18 mouse cellular contexts compared by ENCODE assay signal in genomic region chr9:118370581-118370980, GRCm38 (mm10).
DNase-seq lines count a peak whose midpoint lies in the region; ATAC-seq and TF ChIP-seq lines count a peak whose summit lies in the region.
"Had no signal": no experiment of that assay in that cellular context is flagged by ENCODE, and none has a peak within 500 bp of the region (broad histone marks: within the 10 kb centered on the region; RNA-seq: fewer than 3 reads in every experiment).

No protein-coding gene starts in this region.

- H3K4me2 ChIP-seq in heart, embryonic 12.5 days: no peak overlapping the region
- H3K4me2 ChIP-seq: embryonic facial prominence, embryonic 13.5 days; forebrain, embryonic 15.5 days; heart, embryonic 13.5 days; midbrain, embryonic 15.5 days; neural tube, embryonic 15.5 days had no signal

- no peaks in the 10 kb centered on the region for H3K36me3 ChIP-seq in heart, embryonic 12.5 days
- H3K36me3 ChIP-seq: embryonic facial prominence, embryonic 13.5 days; forebrain, embryonic 15.5 days; heart, embryonic 13.5 days; midbrain, embryonic 15.5 days; neural tube, embryonic 15.5 days had no signal

- intact Hi-C loops in heart, postnatal 14 days (cut with DNase I): no loop called here

- DNase-seq in adrenal gland, postnatal 10 days: peak; percentile 44
- DNase-seq in adrenal gland, adult (ENCODE audit: inconsistent age in 2 of 2, low spot score in 1 of 2): no peak
- peak; percentile 30 to 55 for DNase-seq in heart, adult 18-20 months
- DNase-seq in kidney, postnatal 4 days: peak; percentile 38 to 41
- DNase-seq in kidney, adult 8-10 months: no peak
- DNase-seq in heart, postnatal 14 days: peak; percentile 29 to 33
- DNase-seq in layer of hippocampus, adult 2 months (ENCODE audit: low spot score in 2 of 2): no peak
- DNase-seq: cerebellum, adult 9-10 months; kidney, adult 11 months; layer of hippocampus, postnatal 36 days had no signal

- no peaks in the 10 kb centered on the region for H3K4me1 ChIP-seq in heart, embryonic 12.5 days (replicated peaks)
- H3K4me1 ChIP-seq: embryonic facial prominence, embryonic 13.5 days; forebrain, embryonic 15.5 days; heart, embryonic 13.5 days; midbrain, embryonic 15.5 days; neural tube, embryonic 15.5 days had no signal

- H3K27me3 ChIP-seq in heart, embryonic 12.5 days (replicated peaks): no peaks in the 10 kb centered on the region
- H3K27me3 ChIP-seq: embryonic facial prominence, embryonic 13.5 days; forebrain, embryonic 15.5 days; heart, embryonic 13.5 days; midbrain, embryonic 15.5 days; neural tube, embryonic 15.5 days had no signal

- H3K27ac ChIP-seq in heart, embryonic 12.5 days (ENCODE audit: poor library complexity, severe bottlenecking): no peak overlapping the region
- no peak overlapping the region for H3K27ac ChIP-seq in layer of hippocampus, adult 2 months
- H3K27ac ChIP-seq: embryonic facial prominence, embryonic 13.5 days; forebrain, embryonic 15.5 days; heart, embryonic 13.5 days; liver, embryonic 14.5 days; midbrain, embryonic 15.5 days; neural tube, embryonic 15.5 days had no signal

- H3K9ac ChIP-seq in heart, embryonic 12.5 days: no peak overlapping the region
- H3K9ac ChIP-seq: embryonic facial prominence, embryonic 13.5 days; forebrain, embryonic 15.5 days; heart, embryonic 13.5 days; liver, embryonic 14.5 days; midbrain, embryonic 15.5 days; neural tube, embryonic 15.5 days had no signal

- no peak for ATAC-seq in heart, embryonic 12.5 days (ENCODE audit: insufficient number of reproducible peaks, low FRiP score)
- ATAC-seq: activated CD4-positive, CD25-positive, alpha-beta regulatory T cell, adult 4 months; forebrain, embryonic 15.5 days; midbrain, embryonic 15.5 days had no signal

- no peak overlapping the region for H3K4me3 ChIP-seq in heart, embryonic 12.5 days
- no peak overlapping the region for H3K4me3 ChIP-seq in layer of hippocampus, adult 2 months
- H3K4me3 ChIP-seq: embryonic facial prominence, embryonic 13.5 days; forebrain, embryonic 15.5 days; heart, embryonic 13.5 days; midbrain, embryonic 15.5 days; neural tube, embryonic 15.5 days had no signal

- 79% methylated on average over 6 of the region's 6 CpGs for WGBS in heart, embryonic 12.5 days

- TF ChIP-seq CTCF in layer of hippocampus, adult 2 months (conservative IDR thresholded peaks at IDR 0.05): no peak

- H3K9me3 ChIP-seq in heart, embryonic 12.5 days (replicated peaks): 0 out of 2 replicates have a peak, but pooled peaks cover 4% of the 10 kb centered on the region
- H3K9me3 ChIP-seq: embryonic facial prominence, embryonic 13.5 days; forebrain, embryonic 15.5 days; heart, embryonic 13.5 days; midbrain, embryonic 15.5 days; neural tube, embryonic 15.5 days had no signal

Comparison
In these comparisons a context has a peak if more than half of its experiments do, and no peak if none do; other contexts are left out.
1. DNase-seq: peak in adrenal gland, postnatal 10 days (single experiment), heart, adult 18-20 months (2 of 2), kidney, postnatal 4 days (2 of 2) and heart, postnatal 14 days (2 of 2); none in adrenal gland, adult (0 of 2), kidney, adult 8-10 months (0 of 2) and layer of hippocampus, adult 2 months (0 of 2).